Mouse (Mus musculus) c-Kit-positive CD71-positive TER-119-positive erythroid progenitor cells, embryonic 14.5 days (primary cell): ENCODE data around the gene Fcrl5.

Experiments
- DNase-seq: peaks from one replicate; pipeline ENCODE4 v3.0.0-alpha.2; 2013; ENCODE audit warnings: low spot score

Fcrl5 gene

GRCm38 (mm10) chr3:87500088-87501055 lies 64.8 kb downstream of the Fcrl5 start:
- DNase-seq: no peak

DNA sequence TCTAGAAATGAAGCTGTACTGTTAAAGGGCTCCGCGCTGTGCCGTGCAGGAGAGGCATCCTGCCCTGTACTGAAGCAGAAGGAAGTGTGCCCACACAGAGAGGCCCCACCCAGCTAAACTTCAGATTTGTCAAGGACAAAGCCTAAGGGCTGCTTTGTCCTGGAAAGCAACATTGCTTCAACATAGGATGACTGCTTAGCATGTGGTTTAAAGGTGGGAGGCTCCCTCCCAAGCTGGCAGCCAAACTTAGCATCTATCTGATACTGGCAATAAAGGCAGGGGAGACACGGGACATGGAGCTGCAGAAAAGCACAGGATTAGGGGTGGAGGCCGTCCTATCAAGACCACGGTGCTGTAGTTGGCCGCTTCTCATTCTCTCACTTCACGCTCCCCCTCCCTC lies 65.6 kb downstream of the Fcrl5 start:
- no peak for DNase-seq

GRCm38 (mm10) chr3:87502771-87503170 lies 67.2 kb downstream of the Fcrl5 start:
- no peak for DNase-seq

DNA sequence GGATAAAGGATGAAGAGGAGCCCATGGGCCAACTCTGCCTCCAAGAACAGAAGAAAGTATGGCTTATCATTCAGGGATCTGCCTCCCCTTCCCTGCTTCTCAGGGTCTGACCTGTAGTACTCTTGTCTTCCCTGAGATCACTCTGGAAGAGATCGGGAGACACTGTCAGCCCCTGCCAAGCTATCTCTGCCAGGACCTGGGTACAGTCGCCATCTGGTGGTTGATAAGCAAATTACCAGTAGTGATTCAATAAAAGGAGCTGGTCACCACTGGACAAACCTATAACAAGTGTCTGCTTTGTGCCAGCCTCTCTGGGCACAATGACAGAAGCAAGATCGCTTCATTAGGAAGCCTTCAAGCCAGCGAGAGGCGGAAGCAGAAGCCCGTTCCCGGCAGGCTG lies 68.8 kb downstream of the Fcrl5 start:
- DNase-seq: no peak

GRCm38 (mm10) chr3:87504749-87505425 lies 69.3 kb downstream of the Fcrl5 start:
- no peak for DNase-seq

DNA sequence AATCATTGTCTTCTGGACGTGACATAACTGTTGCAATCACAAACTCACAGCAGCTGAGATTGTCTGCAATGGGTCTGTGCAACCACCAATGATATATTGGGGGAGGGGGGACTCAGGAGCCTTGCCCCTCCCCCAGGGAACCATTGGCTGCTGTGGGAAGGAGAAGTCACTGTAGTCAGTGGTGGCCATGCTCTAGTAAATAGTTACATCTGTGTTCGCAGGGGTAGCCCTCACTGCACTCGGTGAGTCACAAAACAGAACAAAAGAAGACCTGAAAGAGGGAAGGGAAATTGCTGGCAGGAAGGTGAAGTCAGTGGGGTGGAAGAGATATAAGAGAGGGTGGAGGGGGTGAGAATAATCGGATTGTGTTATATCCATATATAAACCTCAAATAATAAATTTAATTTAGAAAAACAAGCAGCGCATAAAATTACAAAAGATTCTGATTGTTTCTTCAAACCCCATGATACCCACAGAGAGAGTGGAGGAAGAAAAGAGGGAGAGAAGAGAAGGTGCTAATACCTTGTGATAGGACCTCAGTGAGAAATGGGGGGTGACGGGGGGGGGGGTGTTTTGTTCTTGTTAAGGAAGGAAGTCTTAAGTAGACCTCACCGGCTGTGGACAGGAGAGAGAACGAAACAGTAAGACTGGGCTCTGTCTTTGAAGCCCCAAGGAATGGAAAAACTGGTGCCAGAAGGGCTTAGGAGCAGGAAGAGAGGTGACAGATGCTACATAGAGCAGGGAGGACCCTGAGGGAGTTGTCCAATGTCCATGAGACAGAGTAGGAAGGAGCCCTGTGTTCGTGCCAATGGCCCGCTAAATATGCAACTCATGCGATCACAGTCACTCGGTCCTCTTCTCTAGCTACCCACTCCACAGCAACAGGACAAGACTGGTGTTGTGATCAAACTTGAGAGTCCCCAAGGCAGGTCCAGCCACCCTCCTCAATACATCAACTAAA lies 71.2 kb downstream of the Fcrl5 start:
- no peak for DNase-seq

DNA sequence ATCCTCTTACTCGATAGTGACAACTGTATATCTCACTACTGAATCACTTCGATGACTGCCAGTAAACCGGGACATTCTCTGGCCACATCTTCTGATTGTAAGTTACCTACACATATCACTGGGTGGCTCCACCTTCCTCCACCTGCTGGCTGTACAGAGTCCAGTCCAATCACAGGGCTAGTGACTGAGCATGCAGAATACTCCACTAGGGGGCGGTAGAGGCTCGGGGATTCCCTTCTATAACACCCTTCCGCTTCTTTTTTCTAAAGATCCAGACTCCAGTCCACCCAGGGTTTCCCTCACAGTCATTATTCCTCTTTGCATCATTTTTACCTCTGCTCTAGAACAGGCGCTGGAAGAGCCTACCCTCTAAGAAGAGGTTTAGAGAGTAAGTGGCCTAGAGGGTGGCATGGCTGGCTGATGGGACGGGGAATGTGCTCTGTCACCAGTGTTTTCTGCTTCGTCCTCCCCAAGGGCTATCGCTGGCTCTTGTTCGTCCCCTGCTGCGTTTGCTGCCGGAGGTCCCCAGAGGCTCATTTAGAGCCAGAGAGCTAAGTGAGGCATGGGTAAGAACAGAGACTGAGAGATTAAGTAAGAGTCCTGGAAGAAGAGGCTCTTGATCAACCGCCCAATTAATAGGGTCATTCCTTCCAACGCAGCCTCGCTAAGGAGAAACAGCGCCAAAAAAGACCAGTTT lies 72.8 kb downstream of the Fcrl5 start:
- peak; percentile 65 for DNase-seq

DNA sequence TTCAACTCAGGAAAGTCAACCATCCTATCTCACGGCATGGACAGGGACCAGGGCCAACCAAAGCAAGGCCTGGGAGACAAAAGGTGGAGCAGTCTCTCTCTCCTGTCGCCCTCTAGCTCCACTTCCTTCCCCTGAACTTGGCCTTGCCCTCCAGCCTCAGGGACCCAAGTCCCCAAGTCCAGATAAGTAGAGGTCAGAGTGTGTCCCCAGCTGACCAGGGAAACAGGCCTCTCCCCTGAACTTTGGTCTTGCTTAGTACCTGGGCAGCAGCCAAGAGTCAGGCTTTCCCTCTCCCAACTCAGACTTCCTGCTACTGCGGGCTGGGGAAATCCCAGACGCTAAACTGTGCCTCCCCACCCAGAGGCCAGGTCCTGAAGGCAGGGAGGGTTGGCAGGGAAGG lies 73.5 kb downstream of the Fcrl5 start:
- no peak for DNase-seq

GRCm38 (mm10) chr3:87510832-87511231 lies 75.3 kb downstream of the Fcrl5 start:
- DNase-seq: no peak

DNA sequence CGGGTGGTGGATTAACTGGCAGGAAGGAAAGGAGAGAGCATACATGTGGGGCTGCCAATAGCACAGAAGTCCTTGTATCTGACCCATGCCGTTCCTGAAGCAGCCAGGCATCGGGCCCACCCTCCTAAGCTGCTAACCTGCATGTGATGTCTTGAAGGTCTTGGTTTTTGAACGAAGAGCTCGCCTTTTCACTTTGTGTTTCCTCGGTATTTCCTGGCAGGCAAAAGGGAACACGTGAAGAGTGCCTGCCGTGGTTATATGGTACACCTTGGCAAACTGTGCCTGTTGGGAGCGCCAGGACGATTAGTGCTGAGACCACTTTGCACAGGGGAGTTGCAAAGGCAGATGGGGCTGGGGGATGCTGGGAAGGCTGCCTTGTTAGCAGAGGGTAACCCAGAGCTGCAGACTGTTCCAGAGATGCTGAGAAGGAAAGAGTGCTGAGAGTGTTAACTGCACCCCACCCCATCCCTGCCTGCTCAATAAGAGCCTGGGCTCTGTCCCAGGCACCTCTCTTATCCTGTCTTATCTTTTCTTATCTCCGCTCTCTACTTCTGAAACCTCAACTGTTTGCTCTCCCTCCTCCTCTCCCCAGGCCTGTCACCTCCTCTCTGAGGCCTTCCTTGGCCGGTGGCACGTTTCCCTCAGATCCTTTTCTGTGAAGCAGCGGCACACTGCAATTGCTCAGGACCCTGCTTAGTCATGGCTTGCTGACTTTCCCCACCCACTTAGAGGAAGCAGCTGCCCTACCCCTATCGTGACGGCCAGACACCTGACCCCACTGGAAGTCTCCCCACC lies 76.6 kb downstream of the Fcrl5 start:
- no peak for DNase-seq

- DNase-seq: no peak
Measured at GRCm38 (mm10) chr3:87515567-87516081, 80.1 kb downstream of the Fcrl5 start.

DNA sequence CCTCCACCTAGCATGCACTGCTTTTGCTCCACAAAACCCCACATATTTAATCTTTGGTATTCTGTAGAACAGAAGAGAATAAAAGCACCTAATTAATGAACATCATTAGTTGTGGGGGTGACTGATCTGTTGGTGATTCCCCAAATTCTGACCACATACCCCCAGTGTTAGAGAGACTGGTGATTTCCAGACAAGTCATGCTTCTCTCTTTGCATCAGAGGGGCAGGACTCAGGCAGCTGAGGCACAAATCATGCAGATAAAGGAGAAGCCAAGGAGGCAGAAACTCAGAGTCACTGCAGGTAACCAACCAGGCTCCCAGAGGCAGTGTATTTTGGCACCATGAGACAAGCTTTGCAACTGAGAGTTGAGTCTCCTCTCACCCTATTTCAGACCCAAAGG lies 82.9 kb downstream of the Fcrl5 start:
- no peak for DNase-seq

- no peak for DNase-seq
Measured at GRCm38 (mm10) chr3:87521126-87521525, 85.6 kb downstream of the Fcrl5 start.

- DNase-seq: no peak
Measured at GRCm38 (mm10) chr3:87521833-87522232, 86.3 kb downstream of the Fcrl5 start.

DNA sequence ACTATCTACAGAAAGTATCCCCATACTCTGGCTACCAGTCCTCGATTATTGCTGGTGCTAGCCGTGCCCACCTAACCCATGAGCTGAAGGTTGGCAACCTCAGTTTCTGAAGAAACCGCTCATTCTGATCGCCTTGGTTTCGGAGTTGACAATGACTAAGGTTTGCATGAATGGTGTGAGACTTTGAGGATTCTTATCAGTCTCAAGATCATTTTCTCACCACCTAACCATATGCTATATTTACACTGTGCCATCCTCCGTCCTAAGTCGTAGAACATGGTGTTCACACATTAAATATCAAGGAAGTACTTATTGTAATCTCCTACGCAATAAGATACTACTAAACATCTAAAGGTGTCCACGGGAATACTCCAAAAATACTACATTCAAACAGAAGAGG lies 88.1 kb downstream of the Fcrl5 start:
- DNase-seq: no peak

GRCm38 (mm10) chr3:87525043-87525836 lies 89.7 kb downstream of the Fcrl5 start, which contains the start of gene Etv3:
Etv3 (plus strand) TSS chr3:87525407.
- DNase-seq: peak; percentile 65

- DNase-seq: no peak
Measured at GRCm38 (mm10) chr3:87525837-87526570, 90.4 kb downstream of the Fcrl5 start.

- no peak for DNase-seq
Measured at GRCm38 (mm10) chr3:87527139-87527538, 91.6 kb downstream of the Fcrl5 start.

GRCm38 (mm10) chr3:87528021-87528420 lies 92.4 kb downstream of the Fcrl5 start:
- DNase-seq: no peak
